Mouse (Mus musculus) E14TG2a.4 (cell line): ENCODE data around the gene Gpr183.

Experiments used
- CTCF ChIP-seq: conservative IDR thresholded peaks from 2 replicates; pipeline ENCODE4 v1.5.1; 2014; ENCODE audit warnings: low read length
- NANOG ChIP-seq: IDR thresholded peaks from 2 replicates; pipeline ENCODE4 v1.6.1; 2014; ENCODE audit warnings: borderline replicate concordance, low read length, mixed read lengths
- POU5F1 ChIP-seq: IDR thresholded peaks from 2 replicates; pipeline ENCODE4 v1.6.1; 2014; ENCODE audit warnings: low read length, borderline replicate concordance

DNA sequence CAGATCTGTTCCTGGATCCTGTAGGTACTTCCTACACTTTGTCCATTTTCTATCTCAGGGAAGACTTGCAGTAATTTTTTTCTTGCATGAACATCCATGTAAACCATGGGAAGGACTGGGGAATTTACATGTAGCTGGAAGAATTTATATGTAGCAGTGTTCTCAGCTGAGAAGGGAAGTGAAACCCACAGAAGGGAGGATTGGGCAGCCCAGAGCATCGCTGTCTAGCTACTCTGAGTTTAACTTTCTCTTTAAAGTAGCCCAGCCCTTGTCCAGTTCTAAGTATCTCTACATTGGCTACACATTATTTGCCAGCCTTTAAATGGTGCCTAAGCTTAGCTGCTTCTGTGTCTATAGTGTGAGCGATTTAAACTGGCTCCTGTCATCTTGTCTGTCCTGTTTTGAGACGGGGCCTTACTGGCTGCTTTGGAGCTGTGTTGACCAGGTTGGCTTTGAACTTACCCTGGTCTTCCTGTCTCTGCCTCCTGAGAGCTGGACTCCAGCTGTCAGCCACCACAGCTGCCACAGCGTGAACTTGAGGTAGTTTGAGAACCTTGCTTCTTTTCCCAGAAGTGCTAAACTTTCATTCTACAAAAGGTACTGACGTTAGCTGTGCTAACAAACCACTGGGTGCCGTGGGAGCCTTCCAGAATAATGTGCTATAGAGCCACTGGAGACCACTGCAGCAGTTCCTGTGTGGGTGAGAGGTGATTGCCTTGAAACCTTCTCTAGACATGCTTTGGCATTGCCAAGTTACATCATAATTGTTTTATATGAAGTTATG, 48.5 kb downstream of the Gpr183 start:
- TF ChIP-seq CTCF: no peak
- no peak for TF ChIP-seq POU5F1
- TF ChIP-seq NANOG: no peak
